8 mouse cellular contexts compared by ENCODE assay signal in genomic region chr7:139467896-139468279, GRCm38 (mm10).
DNase-seq lines count a peak whose midpoint lies in the region; ATAC-seq and TF ChIP-seq lines count a peak whose summit lies in the region.

No protein-coding gene starts in this region.

- H3K27ac ChIP-seq in olfactory bulb, adult 2 months (ENCODE audit: insufficient read depth, low read depth, low read length) = no peak overlapping the region

- H3K4me3 ChIP-seq in olfactory bulb, adult 2 months (ENCODE audit: insufficient read depth, low read depth, low read length) = no peak overlapping the region

- ATAC-seq in erythroid progenitor cell, adult 5-6 weeks (replicated peaks; ENCODE audit: low FRiP score, poor library complexity, severe bottlenecking) = no peak

- peak; percentile 77 for DNase-seq in adrenal gland, adult 2 months
- no peak for DNase-seq in adrenal gland, postnatal 4 days (ENCODE audit: low spot score in 2 of 2)
- peak; percentile 92 for DNase-seq in brain, adult 2 months (ENCODE audit: low read depth, low spot score)
- peak; percentile 82 to 86 for DNase-seq in heart, adult 9 months (ENCODE audit: low spot score in 2 of 2)
- DNase-seq in kidney, postnatal 10 days = peak; percentile 37
- DNase-seq in T-cell, adult 2 months (ENCODE audit: low spot score) = no peak

- TF ChIP-seq POLR2A in olfactory bulb, adult 2 months (IDR thresholded peaks at IDR 0.05; ENCODE audit: insufficient read depth, low read depth, low read length) = no peak

- WGBS in olfactory bulb, adult 2 months = 47% methylated on average over 4 of the region's 4 CpGs

- 0 out of 2 replicates have a peak, but pooled peaks have one; percentile 22 for TF ChIP-seq CTCF in olfactory bulb, adult 2 months (IDR thresholded peaks at IDR 0.05; ENCODE audit: insufficient read depth, low read depth, low read length)

- H3K4me1 ChIP-seq in olfactory bulb, adult 2 months (ENCODE audit: control insufficient read depth, insufficient read depth, low read length) = peaks cover 39% of the 10 kb centered on the region

Comparison
In these comparisons a context has a peak if more than half of its experiments do, and no peak if none do; other contexts are left out.
1. DNase-seq: peak in adrenal gland, adult 2 months (single experiment), brain, adult 2 months (single experiment), heart, adult 9 months (2 of 2) and kidney, postnatal 10 days (single experiment); none in adrenal gland, postnatal 4 days (0 of 2) and T-cell, adult 2 months (single experiment).